Mouse (Mus musculus): ENCODE measurements at regions not wholly inside any gene's neighbourhood (a gene's known extent, or its start where the extent isn't known, plus 50 kb on each side); places are given as distances from the start of the nearest gene placed in this dataset.

DNA sequence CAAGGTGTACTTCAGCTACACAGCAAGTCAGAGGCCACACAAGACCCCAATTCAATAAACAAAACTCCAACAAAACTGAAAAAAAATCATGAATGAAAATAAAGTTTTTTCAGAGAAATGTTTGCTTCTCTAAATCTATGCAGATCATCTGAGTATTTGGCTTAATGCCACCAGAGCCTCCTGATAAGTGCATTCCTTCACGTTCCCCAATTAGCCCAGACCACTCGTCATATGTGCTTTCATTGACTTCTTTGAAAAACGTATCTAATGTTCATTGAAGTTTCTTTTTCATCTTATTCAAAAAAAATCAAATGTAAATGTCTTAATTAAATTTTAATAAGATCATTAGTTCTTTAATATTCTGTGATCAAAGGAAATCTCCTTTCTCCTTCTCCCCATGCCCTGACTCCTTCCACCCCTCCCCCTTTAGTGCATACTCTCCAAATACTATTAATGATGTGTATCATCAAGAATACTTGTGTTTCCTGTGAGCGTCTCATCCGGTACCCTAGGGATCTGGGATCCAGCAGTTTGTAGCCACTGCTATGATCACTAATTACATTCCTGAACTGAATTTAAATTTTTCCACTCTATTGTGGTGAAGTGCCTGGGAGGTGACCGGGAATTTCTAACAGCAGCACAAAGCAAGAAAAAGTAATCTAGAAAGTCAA lies 600.8 kb upstream of the Fat1 start:
- Histone ChIP-seq H3K36me3 (no peaks in the 10 kb centered on the region), H3K9ac (no peak overlapping the region), H3K4me1 (replicated peaks) (no peaks in the 10 kb centered on the region), H3K27me3 (replicated peaks) (no peaks in the 10 kb centered on the region), H3K4me3 (no peak overlapping the region), H3K4me2 (no peak overlapping the region), H3K9me3 (replicated peaks) (no peaks in the 10 kb centered on the region), H3K27ac (ENCODE audit: poor library complexity, severe bottlenecking) (no peak overlapping the region)
- no peak for ATAC-seq (ENCODE audit: insufficient number of reproducible peaks, low FRiP score)
- WGBS = 72% methylated on average over 6 of the region's 6 CpGs

DNA sequence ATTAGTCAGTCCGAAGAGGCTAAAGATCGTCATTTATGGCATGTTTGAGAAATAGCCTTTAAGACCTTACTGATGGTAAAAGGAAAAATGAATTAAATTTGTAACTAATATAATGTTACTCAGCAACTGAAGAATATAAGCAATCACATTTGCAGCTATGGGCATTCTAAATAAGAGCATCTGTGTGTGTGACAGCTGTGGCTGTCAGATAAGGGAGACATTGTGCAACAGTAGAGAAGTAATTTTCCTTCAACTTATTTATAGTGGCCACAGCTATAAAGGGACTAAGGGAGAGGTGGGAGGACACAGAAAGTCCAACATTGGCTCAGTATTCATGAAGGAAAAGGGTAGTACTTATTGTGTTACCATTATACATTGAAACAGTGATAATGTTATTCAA lies 591.8 kb upstream of the Fat1 start:
- H3K4me1 ChIP-seq (replicated peaks) = no peaks in the 10 kb centered on the region
- H3K27me3 ChIP-seq (replicated peaks) = no peaks in the 10 kb centered on the region
- no peak overlapping the region for H3K9ac ChIP-seq
- H3K36me3 ChIP-seq = no peaks in the 10 kb centered on the region
- H3K27ac ChIP-seq (ENCODE audit: poor library complexity, severe bottlenecking) = no peak overlapping the region
- H3K4me3 ChIP-seq = no peak overlapping the region
- ATAC-seq (ENCODE audit: insufficient number of reproducible peaks, low FRiP score) = no peak
- H3K9me3 ChIP-seq (replicated peaks) = no peaks in the 10 kb centered on the region
- WGBS = 79% methylated on average over 2 of the region's 2 CpGs
- no peak overlapping the region for H3K4me2 ChIP-seq

DNA sequence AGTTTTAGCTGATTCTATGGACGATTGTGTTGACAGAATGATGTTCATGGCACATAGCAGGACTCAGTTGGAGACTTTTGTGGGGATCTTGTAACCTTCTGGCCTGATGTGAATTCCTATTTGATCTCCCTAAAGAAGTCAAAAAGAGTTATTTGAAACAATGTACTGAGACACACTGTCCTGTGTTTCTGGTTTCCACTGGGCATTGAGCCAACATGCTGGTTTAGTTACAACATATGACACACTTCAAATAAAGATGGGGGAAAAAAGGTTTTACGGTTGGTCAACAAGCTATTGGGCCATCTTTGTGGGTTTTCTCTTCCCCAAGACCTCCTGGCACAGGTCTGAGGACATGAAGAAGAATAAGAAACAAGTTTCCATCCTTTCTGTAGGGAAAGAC lies 591.3 kb upstream of the Fat1 start:
- no peak overlapping the region for H3K9ac ChIP-seq
- ATAC-seq (ENCODE audit: insufficient number of reproducible peaks, low FRiP score) = no peak
- 63% methylated on average over 2 of the region's 2 CpGs for WGBS
- H3K27ac ChIP-seq (ENCODE audit: poor library complexity, severe bottlenecking) = no peak overlapping the region
- no peaks in the 10 kb centered on the region for H3K36me3 ChIP-seq
- no peak overlapping the region for H3K4me2 ChIP-seq
- H3K9me3 ChIP-seq (replicated peaks) = no peaks in the 10 kb centered on the region
- H3K4me1 ChIP-seq (replicated peaks) = no peaks in the 10 kb centered on the region
- H3K4me3 ChIP-seq = no peak overlapping the region
- H3K27me3 ChIP-seq (replicated peaks) = no peaks in the 10 kb centered on the region

DNA sequence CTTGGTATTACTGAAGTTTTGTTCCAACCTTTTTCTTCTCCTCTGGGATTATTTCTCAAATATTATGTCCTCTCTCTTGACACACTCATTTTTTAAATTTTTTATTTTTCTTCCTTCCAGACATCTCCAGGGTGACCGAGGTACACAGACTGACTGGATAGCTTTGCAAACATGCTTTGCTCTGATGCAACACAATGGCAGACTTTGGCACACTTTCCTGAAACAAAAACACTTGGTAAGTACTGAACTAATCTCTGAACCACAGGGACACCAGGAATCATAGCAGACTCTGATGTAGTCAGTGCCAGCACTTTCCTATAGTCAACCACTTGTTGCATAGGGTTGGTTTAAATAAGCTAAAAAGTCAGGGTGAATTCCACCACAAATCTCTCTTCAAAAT lies 587.8 kb upstream of the Fat1 start:
- 69% methylated on average over 1 of the region's 1 CpGs for WGBS
- H3K4me1 ChIP-seq (replicated peaks) = no peaks in the 10 kb centered on the region
- no peak overlapping the region for H3K4me3 ChIP-seq
- no peak overlapping the region for H3K4me2 ChIP-seq
- no peaks in the 10 kb centered on the region for H3K9me3 ChIP-seq (replicated peaks)
- H3K27ac ChIP-seq (ENCODE audit: poor library complexity, severe bottlenecking) = no peak overlapping the region
- no peaks in the 10 kb centered on the region for H3K36me3 ChIP-seq
- no peak for ATAC-seq (ENCODE audit: insufficient number of reproducible peaks, low FRiP score)
- H3K27me3 ChIP-seq (replicated peaks) = no peaks in the 10 kb centered on the region
- H3K9ac ChIP-seq = no peak overlapping the region

DNA sequence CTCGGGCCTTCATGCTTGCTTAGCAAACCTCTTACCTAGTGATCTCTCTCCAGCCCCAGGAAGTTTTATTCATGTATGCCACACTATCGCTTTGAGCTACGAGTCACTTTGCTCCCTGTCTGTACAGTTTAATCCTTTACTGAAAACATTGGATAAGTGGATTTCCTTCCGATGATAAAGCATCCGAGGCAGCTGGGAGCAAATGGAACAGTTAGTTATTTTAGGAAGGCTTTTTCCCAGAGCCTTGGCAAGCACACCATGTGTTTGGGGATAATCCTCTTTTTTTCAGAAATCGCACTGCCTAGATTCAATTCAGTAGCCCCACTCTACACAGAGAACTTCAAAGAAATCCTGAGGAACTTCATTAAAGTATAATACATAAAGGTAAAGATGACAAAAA lies 561.3 kb upstream of the Fat1 start:
- Histone ChIP-seq H3K9ac (no peak overlapping the region), H3K27me3 (replicated peaks) (no peaks in the 10 kb centered on the region), H3K4me2 (no peak overlapping the region), H3K27ac (ENCODE audit: poor library complexity, severe bottlenecking) (peak overlapping the region; percentile 18; the same call in 1 of the 2 replicates), H3K9me3 (replicated peaks) (no peaks in the 10 kb centered on the region), H3K4me3 (no peak overlapping the region), H3K36me3 (no peaks in the 10 kb centered on the region), H3K4me1 (replicated peaks) (peaks cover 5% of the 10 kb centered on the region; the same call in 1 of the 2 replicates)
- no peak for ATAC-seq (ENCODE audit: insufficient number of reproducible peaks, low FRiP score)
- WGBS = 28% methylated on average over 6 of the region's 6 CpGs

DNA sequence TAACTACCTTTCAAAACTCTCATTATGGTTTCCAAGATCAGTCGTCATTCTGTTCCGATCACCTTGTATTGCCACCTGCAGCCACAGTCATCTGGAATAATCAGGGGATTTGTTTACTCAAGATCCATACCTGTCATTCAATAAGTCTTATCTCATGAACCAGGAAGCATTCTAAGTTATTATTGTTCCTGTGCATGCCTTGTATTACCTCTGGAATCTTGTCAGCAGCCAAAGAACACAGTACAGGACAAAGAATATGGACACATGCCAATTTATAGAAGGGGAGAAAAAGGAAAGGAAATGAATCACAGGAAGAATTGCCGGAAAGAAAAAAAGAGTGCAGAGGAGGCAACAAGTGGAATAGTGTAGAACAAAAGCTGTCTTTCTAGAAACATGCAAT lies 557.5 kb upstream of the Fat1 start:
- H3K9me3 ChIP-seq (replicated peaks) = no peaks in the 10 kb centered on the region
- ATAC-seq (ENCODE audit: insufficient number of reproducible peaks, low FRiP score) = peak; percentile 51; the same call in 1 of the 2 replicates

DNA sequence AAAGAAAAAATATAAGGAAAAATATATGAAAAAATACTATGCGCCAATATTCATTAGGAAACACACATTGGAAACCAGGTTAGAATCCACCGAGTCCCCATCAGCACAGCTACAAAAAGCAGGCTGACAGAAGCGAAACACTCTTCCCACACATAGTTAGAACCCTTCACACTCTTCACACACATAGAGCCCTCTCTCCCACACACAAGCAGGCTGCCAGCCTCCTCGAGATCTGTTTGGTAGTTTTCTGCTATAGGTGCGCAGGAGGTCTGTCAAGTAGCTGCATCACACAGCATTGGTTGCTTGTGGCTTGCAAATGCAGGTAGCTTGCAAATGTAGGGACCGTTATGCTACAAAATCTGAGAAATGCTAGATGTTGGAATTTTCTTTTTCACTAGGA lies 526.8 kb upstream of the Fat1 start:
- Histone ChIP-seq H3K4me3 (no peak overlapping the region), H3K9me3 (replicated peaks) (peaks cover 18% of the 10 kb centered on the region), H3K4me2 (no peak overlapping the region), H3K9ac (no peak overlapping the region), H3K36me3 (no peaks in the 10 kb centered on the region), H3K27ac (ENCODE audit: poor library complexity, severe bottlenecking) (no peak overlapping the region), H3K27me3 (replicated peaks) (no peaks in the 10 kb centered on the region), H3K4me1 (replicated peaks) (no peaks in the 10 kb centered on the region)
- no peak for ATAC-seq (ENCODE audit: insufficient number of reproducible peaks, low FRiP score)
- WGBS = 87% methylated on average over 6 of the region's 6 CpGs

More for the DNA sequence above, 557.5 kb upstream of the Fat1 start:
- Histone ChIP-seq H3K27ac (ENCODE audit: poor library complexity, severe bottlenecking) (no peak overlapping the region), H3K4me1 (replicated peaks) (peaks cover 5% of the 10 kb centered on the region; the same call in 1 of the 2 replicates), H3K9ac (no peak overlapping the region), H3K4me3 (no peak overlapping the region), H3K36me3 (no peaks in the 10 kb centered on the region), H3K27me3 (replicated peaks) (no peaks in the 10 kb centered on the region), H3K4me2 (no peak overlapping the region)
- WGBS = 53% methylated on average over 3 of the region's 3 CpGs

DNA sequence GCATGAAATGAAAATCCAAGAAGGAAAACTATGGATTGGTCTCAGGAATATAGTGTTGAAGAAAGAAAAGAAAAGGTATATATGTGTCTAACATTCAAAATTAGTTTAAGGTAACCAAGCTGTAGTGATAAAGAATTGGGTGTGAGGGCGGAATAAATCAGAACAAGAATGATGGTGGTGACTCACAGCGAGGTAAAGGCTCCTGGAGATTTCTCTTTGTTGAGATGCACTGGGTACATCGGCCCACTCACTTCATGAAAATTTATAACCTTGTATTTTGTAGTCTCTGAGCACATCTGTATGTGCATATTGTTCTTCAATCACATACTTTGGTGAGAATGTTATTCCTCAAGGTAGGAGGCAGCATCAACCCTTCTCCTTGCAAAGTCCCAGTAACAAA lies 525.0 kb upstream of the Fat1 start:
- H3K36me3 ChIP-seq = no peaks in the 10 kb centered on the region
- no peak overlapping the region for H3K4me2 ChIP-seq
- H3K27me3 ChIP-seq (replicated peaks) = no peaks in the 10 kb centered on the region
- H3K9me3 ChIP-seq (replicated peaks) = peaks cover 10% of the 10 kb centered on the region
- H3K9ac ChIP-seq = no peak overlapping the region
- no peak overlapping the region for H3K4me3 ChIP-seq
- no peak overlapping the region for H3K27ac ChIP-seq (ENCODE audit: poor library complexity, severe bottlenecking)
- no peak for ATAC-seq (ENCODE audit: insufficient number of reproducible peaks, low FRiP score)
- WGBS = 83% methylated on average over 3 of the region's 3 CpGs
- no peaks in the 10 kb centered on the region for H3K4me1 ChIP-seq (replicated peaks)

DNA sequence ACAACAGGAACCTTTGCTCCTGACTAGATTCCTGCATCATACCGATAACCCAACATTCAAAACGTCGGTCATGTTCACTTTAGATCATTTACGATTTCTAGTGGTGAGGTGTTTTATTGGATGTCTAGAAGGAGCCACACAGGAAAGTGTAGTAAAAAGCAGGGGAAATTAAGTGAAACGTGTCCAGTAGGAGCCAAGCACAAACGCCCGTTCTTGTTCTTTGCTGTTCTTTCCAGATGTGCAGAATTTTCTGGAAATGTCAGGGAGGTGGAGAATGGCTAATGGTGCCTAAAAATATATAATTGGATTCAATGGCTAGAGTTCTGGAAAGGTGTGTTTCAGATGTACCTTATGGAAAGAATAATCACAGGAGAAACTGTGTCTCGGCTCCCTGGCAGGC lies 517.2 kb upstream of the Fat1 start:
- no peak overlapping the region for H3K4me2 ChIP-seq
- no peak overlapping the region for H3K27ac ChIP-seq (ENCODE audit: poor library complexity, severe bottlenecking)
- H3K36me3 ChIP-seq = no peaks in the 10 kb centered on the region
- WGBS = 81% methylated on average over 8 of the region's 8 CpGs
- H3K9me3 ChIP-seq (replicated peaks) = no peaks in the 10 kb centered on the region
- H3K4me1 ChIP-seq (replicated peaks) = no peaks in the 10 kb centered on the region
- H3K9ac ChIP-seq = no peak overlapping the region
- no peak overlapping the region for H3K4me3 ChIP-seq
- H3K27me3 ChIP-seq (replicated peaks) = no peaks in the 10 kb centered on the region
- no peak for ATAC-seq (ENCODE audit: insufficient number of reproducible peaks, low FRiP score)

DNA sequence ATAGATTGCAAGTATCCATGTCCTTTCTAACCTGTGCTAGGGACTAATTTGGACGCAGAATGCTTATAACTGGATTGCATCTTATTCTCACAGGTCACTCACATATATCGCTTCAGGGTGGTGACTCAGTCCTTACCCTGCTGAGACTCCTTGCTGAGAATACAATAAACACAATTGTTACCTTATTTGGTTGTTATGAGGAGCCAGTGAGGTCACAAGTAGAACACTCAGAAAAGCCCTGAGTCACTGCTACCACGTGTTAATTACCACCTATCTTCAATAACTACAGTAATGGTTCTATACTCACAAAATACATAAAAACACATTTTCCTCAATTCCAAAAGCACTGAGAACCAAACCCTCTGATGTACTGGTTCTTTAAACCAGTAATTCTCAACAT lies 479.8 kb upstream of the Fat1 start:
- Histone ChIP-seq H3K9me3 (replicated peaks) (no peaks in the 10 kb centered on the region), H3K27me3 (replicated peaks) (no peaks in the 10 kb centered on the region), H3K4me3 (no peak overlapping the region), H3K36me3 (no peaks in the 10 kb centered on the region), H3K9ac (no peak overlapping the region), H3K4me2 (no peak overlapping the region), H3K27ac (ENCODE audit: poor library complexity, severe bottlenecking) (no peak overlapping the region), H3K4me1 (replicated peaks) (no peaks in the 10 kb centered on the region)
- WGBS = 64% methylated on average over 3 of the region's 3 CpGs
- ATAC-seq (ENCODE audit: insufficient number of reproducible peaks, low FRiP score) = no peak

DNA sequence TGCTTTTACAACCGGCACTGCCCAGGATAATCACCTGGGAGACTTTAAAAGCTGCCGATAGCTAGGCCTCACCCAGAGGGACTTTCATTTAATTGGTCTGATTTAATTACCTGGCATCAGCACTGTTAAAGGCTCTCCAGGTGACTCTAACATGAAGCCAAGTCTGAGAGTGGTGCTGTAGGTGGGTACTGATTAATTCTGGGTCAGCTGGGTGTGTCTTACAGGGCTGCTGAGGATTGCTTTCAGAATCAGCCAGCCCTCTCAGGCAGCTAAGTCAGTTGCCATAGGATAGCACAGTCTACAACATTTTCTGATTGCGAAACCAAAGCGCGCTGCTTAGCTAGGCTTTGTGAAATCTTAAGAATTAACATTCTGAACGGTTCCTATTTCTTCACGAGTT lies 478.9 kb upstream of the Fat1 start:
- Histone ChIP-seq H3K4me1 (replicated peaks) (no peaks in the 10 kb centered on the region), H3K27ac (ENCODE audit: poor library complexity, severe bottlenecking) (no peak overlapping the region), H3K36me3 (no peaks in the 10 kb centered on the region), H3K27me3 (replicated peaks) (no peaks in the 10 kb centered on the region), H3K4me3 (no peak overlapping the region), H3K4me2 (no peak overlapping the region), H3K9ac (no peak overlapping the region), H3K9me3 (replicated peaks) (no peaks in the 10 kb centered on the region)
- WGBS = 78% methylated on average over 7 of the region's 7 CpGs
- ATAC-seq (ENCODE audit: insufficient number of reproducible peaks, low FRiP score) = no peak

DNA sequence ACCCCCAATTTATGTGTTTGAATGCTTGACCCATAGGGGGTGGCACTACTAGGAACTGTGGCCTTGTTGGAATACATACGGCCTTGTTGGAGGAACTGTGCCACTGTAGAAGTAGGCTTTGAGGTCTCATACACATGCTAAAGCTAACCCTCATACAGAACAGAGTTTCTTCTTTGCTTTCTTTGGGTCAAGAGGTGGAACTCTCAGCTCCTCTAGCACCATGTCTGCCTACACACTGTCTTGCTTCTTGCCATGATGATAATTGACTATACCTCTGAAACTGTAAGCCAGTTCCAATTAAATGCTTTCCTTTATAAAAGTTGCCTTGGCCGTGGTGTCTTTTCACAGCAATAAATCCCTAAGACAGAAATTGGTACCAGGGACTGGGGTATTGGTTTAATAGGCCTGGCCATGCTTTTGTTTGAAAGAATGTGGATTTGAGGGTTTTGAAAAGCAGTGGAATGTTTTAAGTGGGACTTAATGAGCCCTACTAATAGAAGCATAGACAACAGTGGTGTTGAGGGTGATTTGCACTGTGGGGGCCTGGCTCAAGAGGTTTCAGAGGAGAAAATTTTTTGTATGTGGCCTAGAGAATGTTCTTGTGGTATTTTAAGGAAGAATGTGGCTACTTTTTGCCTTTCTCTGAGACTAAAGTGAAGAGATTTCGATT lies 468.7 kb upstream of the Fat1 start:
- Histone ChIP-seq H3K4me2 (no peak overlapping the region), H3K27ac (ENCODE audit: poor library complexity, severe bottlenecking) (no peak overlapping the region), H3K36me3 (no peaks in the 10 kb centered on the region), H3K9me3 (replicated peaks) (no peaks in the 10 kb centered on the region), H3K9ac (no peak overlapping the region), H3K27me3 (replicated peaks) (no peaks in the 10 kb centered on the region), H3K4me3 (no peak overlapping the region), H3K4me1 (replicated peaks) (no peaks in the 10 kb centered on the region)
- no peak for ATAC-seq (ENCODE audit: insufficient number of reproducible peaks, low FRiP score)
- 72% methylated on average over 3 of the region's 3 CpGs for WGBS
